Mouse (Mus musculus) liver, embryonic 14.5 days (tissue): ENCODE data around the gene Tdrkh.

Experiments used
- CTCF ChIP-seq: IDR thresholded peaks from 2 replicates; pipeline ENCODE4 v1.5.1; 2016; ENCODE audit warnings: antibody characterized with exemption, low read depth, control low read depth
- EP300 ChIP-seq: IDR thresholded peaks from 2 replicates; pipeline ENCODE4 v1.6.1; 2016; ENCODE audit warnings: antibody characterized with exemption, low read depth

DNA sequence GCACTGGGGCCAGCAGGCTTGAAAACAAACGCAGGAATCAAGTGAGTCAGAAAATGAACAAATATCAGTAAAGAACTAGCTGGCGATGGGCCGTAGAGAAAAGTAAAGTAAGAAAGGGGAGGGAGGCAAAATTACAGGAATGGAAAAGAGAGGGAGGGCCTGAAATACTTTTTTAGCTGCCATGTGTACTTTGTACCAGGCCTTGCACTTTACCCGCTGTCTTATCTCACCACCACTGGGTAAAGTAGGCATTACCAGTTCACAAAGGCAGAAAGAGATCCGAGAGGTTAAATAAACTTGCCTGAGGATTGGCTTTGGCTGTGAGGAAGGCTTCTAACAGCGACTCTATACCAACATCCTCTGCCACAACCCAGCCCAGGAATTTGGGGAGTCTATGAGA, 45.6 kb upstream of the Tdrkh start:
- no peak for TF ChIP-seq CTCF
- no peak for TF ChIP-seq EP300
